In genomic region chr4:109430854-109431253, GRCm38 (mm10) we compare ENCODE assay signal across 8 mouse cellular contexts. TPM values are rescaled to one million over a fixed set of nuclear protein-coding genes. Genes with fewer than 3 reads are reported as not detected.
DNase-seq lines count a peak whose midpoint lies in the region; ATAC-seq and TF ChIP-seq lines count a peak whose summit lies in the region.

No protein-coding gene starts in this region.

- H3K4me1 ChIP-seq in G1E (ENCODE audit: insufficient read depth, low read depth, low read length): peaks cover 18% of the 10 kb centered on the region
- peaks cover 4% of the 10 kb centered on the region; the same call in 1 of the 2 replicates for H3K4me1 ChIP-seq in intestine, embryonic 16.5 days (ENCODE audit: control insufficient read depth, insufficient read depth, low read length)
- peaks cover 42% of the 10 kb centered on the region for H3K4me1 ChIP-seq in liver, embryonic 13.5 days (replicated peaks)
- H3K4me1 ChIP-seq in neural tube, embryonic 13.5 days (replicated peaks): no peaks in the 10 kb centered on the region; the same call in 1 of the 2 replicates

- DNase-seq in 3134 (ENCODE audit: extremely low read depth, insufficient read length, low spot score) (peak; percentile 65), G1E (ENCODE audit: low spot score) (peak; percentile 80)
- DNase-seq in cerebellum, adult 9-10 months: peak; percentile 62
- peak; percentile 63 for DNase-seq in liver, embryonic 13.5 days
- peak; percentile 66 for DNase-seq in thymus, postnatal 4 days

- peak; percentile 84 for ATAC-seq in G1E (ENCODE audit: extremely low read depth, insufficient number of reproducible peaks, low FRiP score, poor library complexity, severe bottlenecking)
- ATAC-seq in granulocyte monocyte progenitor cell, adult 5-6 weeks (replicated peaks; ENCODE audit: poor library complexity, severe bottlenecking): peak; percentile 75
- peak; percentile 96 for ATAC-seq in intestine, embryonic 16.5 days
- ATAC-seq in liver, embryonic 13.5 days (ENCODE audit: low read depth): peak; percentile 82
- ATAC-seq in neural tube, embryonic 13.5 days (ENCODE audit: low read depth): peak; percentile 33; the same call in 1 of the 2 replicates

- H3K4me2 ChIP-seq in intestine, embryonic 16.5 days (ENCODE audit: low read depth, low read length): no peak overlapping the region
- peak overlapping the region; percentile 27 for H3K4me2 ChIP-seq in liver, embryonic 13.5 days
- H3K4me2 ChIP-seq in neural tube, embryonic 13.5 days: no peak overlapping the region

- 33% methylated on average over 13 of the region's 13 CpGs for WGBS in intestine, embryonic 16.5 days
- 29% methylated on average over 13 of the region's 13 CpGs for WGBS in liver, embryonic 13.5 days (ENCODE audit: insufficient replicate concordance)
- 59% methylated on average over 13 of the region's 13 CpGs for WGBS in neural tube, embryonic 13.5 days

- no peak overlapping the region for H3K27ac ChIP-seq in intestine, embryonic 16.5 days (ENCODE audit: low read length)
- H3K27ac ChIP-seq in liver, embryonic 13.5 days: peak overlapping the region; percentile 44
- H3K27ac ChIP-seq in neural tube, embryonic 13.5 days (replicated peaks): no peak overlapping the region

- peak; percentile 81 for TF ChIP-seq CTCF in G1E (IDR thresholded peaks at IDR 0.05; ENCODE audit: low read depth, low read length)

- H3K4me3 ChIP-seq in G1E (ENCODE audit: low read depth, low read length): peak overlapping the region; percentile 58; the same call in 1 of the 2 replicates
- no peak overlapping the region for H3K4me3 ChIP-seq in intestine, embryonic 16.5 days (ENCODE audit: low read length)
- no peak overlapping the region; the same call in 1 of the 2 replicates for H3K4me3 ChIP-seq in liver, embryonic 13.5 days (replicated peaks)
- no peak overlapping the region for H3K4me3 ChIP-seq in neural tube, embryonic 13.5 days

- H3K9me3 ChIP-seq in G1E (replicated peaks): no peaks in the 10 kb centered on the region
- no peaks in the 10 kb centered on the region for H3K9me3 ChIP-seq in intestine, embryonic 16.5 days (ENCODE audit: control insufficient read depth, low read length)
- H3K9me3 ChIP-seq in liver, embryonic 13.5 days (replicated peaks): no peaks in the 10 kb centered on the region
- H3K9me3 ChIP-seq in neural tube, embryonic 13.5 days: no peaks in the 10 kb centered on the region

- peaks cover 73% of the 10 kb centered on the region for H3K36me3 ChIP-seq in G1E (replicated peaks)
- H3K36me3 ChIP-seq in intestine, embryonic 16.5 days (ENCODE audit: control insufficient read depth, insufficient read depth, low read length): no peaks in the 10 kb centered on the region
- H3K36me3 ChIP-seq in liver, embryonic 13.5 days: no peaks in the 10 kb centered on the region
- no peaks in the 10 kb centered on the region for H3K36me3 ChIP-seq in neural tube, embryonic 13.5 days

- no peak overlapping the region for H3K9ac ChIP-seq in intestine, embryonic 16.5 days (ENCODE audit: low read depth, low read length)
- H3K9ac ChIP-seq in liver, embryonic 13.5 days: peak overlapping the region; percentile 18
- no peak overlapping the region for H3K9ac ChIP-seq in neural tube, embryonic 13.5 days

- no peaks in the 10 kb centered on the region for H3K27me3 ChIP-seq in G1E (ENCODE audit: insufficient read depth, low read length)
- H3K27me3 ChIP-seq in intestine, embryonic 16.5 days (replicated peaks; ENCODE audit: control insufficient read depth, insufficient read depth, low read length): no peaks in the 10 kb centered on the region
- H3K27me3 ChIP-seq in liver, embryonic 13.5 days: 0 out of 2 replicates have a peak, but pooled peaks cover 3% of the 10 kb centered on the region
- H3K27me3 ChIP-seq in neural tube, embryonic 13.5 days: no peaks in the 10 kb centered on the region

RNA-seq across cellular contexts. Expression of gene Ttc39a, which starts 24.4 kb away (rescaled TPM):
- total RNA-seq in G1E (2014; fragmentation: Nextera tagmentation) (38.9 and 50.2 TPM in 2 replicates), G1E (2017) (40.4 and 48.0 TPM in 2 replicates)
- 28.9 and 30.9 TPM in 2 replicates for polyA plus RNA-seq in G1E (2012)
- not detected in 2 replicates for total RNA-seq in granulocyte monocyte progenitor cell, adult 5-6 weeks (2014; fragmentation: Nextera tagmentation)
- total RNA-seq in granulocyte monocyte progenitor cell, adult 5-6 weeks (2017): 0.72 and 2.4 TPM in 2 replicates
- 18.7 and 19.8 TPM in 2 replicates for polyA plus RNA-seq in intestine, embryonic 16.5 days (2015; fragmentation: Nextera tagmentation; extraction: Ambion mirVana)
- polyA plus RNA-seq in liver, embryonic 13.5 days (2015; fragmentation: Nextera tagmentation; extraction: Ambion mirVana): 14.2 and 14.7 TPM in 2 replicates
- 0.74 and 1.4 TPM in 2 replicates for polyA plus RNA-seq in neural tube, embryonic 13.5 days (2015; fragmentation: Nextera tagmentation; extraction: Ambion mirVana)

RNA-seq across cellular contexts. Expression of gene Rnf11, which starts 53.7 kb away (rescaled TPM):
- total RNA-seq in G1E (2014; fragmentation: Nextera tagmentation): 41.8 and 44.4 TPM in 2 replicates
- 36.0 and 44.9 TPM in 2 replicates for total RNA-seq in G1E (2017)
- 14.0 and 14.9 TPM in 2 replicates for polyA plus RNA-seq in G1E (2012)
- 8.5 and 11.5 TPM in 2 replicates for total RNA-seq in granulocyte monocyte progenitor cell, adult 5-6 weeks (2014; fragmentation: Nextera tagmentation)
- total RNA-seq in granulocyte monocyte progenitor cell, adult 5-6 weeks (2017): 14.3 and 20.2 TPM in 2 replicates
- 15.0 and 21.8 TPM in 2 replicates for polyA plus RNA-seq in intestine, embryonic 16.5 days (2015; fragmentation: Nextera tagmentation; extraction: Ambion mirVana)
- 30.5 and 31.1 TPM in 2 replicates for polyA plus RNA-seq in liver, embryonic 13.5 days (2015; fragmentation: Nextera tagmentation; extraction: Ambion mirVana)
- 66.7 and 72.5 TPM in 2 replicates for polyA plus RNA-seq in neural tube, embryonic 13.5 days (2015; fragmentation: Nextera tagmentation; extraction: Ambion mirVana)

Comparison
In these comparisons a context has a peak if more than half of its experiments do, and no peak if none do; other contexts are left out.
1. ATAC-seq: peak in every context shown above with its lines; median percentile 96 in intestine, embryonic 16.5 days; 84 in G1E; 82 in liver, embryonic 13.5 days; 75 in granulocyte monocyte progenitor cell, adult 5-6 weeks; 33 in neural tube, embryonic 13.5 days.